Mouse (Mus musculus) heart, embryonic 14.5 days (tissue): Measurements from ENCODE around the gene Scrn3. TPM values are rescaled to one million over a fixed set of nuclear protein-coding genes. Genes with fewer than 3 reads are reported as not detected.

Source experiments
- ATAC-seq: fragments of 200-750 bp; cut with Nextera tagmentation; 2 replicates; pipeline ENCODE4 v1.8.0; 2017; ENCODE audit warnings: low read depth, moderate TSS enrichment; ENCODE audit not compliant: insufficient number of reproducible peaks, insufficient read depth, low FRiP score
- H3K27ac ChIP-seq, 2 experiments: fragments of 200-500 bp in 1 of 2; fragments of 300-500 bp in 1 of 2; sonication (generic) in 1 of 2; replicated peaks in 1 of 2; 2 replicates each; pipeline ENCODE4 v1.5.1; 2012 to 2014; ENCODE audit warnings: low read depth in 2 of 2, low read length in 2 of 2, control low read depth in 1 of 2, mild to moderate bottlenecking in 1 of 2, mixed read lengths in 1 of 2; ENCODE audit not compliant: control insufficient read depth in 1 of 2, insufficient read depth in 1 of 2
- H3K27me3 ChIP-seq: fragments of 300-500 bp; sonication (generic); 2 replicates; pipeline ENCODE4 v1.6.1; 2014; ENCODE audit warnings: mild to moderate bottlenecking, low read length, control low read depth; ENCODE audit not compliant: control insufficient read depth, insufficient read depth
- H3K36me3 ChIP-seq: fragments of 300-500 bp; sonication (generic); 2 replicates; pipeline ENCODE4 v1.6.1; 2014; ENCODE audit warnings: mild to moderate bottlenecking, control low read depth, low read length, mixed read lengths; ENCODE audit not compliant: control insufficient read depth, insufficient read depth
- H3K4me1 ChIP-seq, 2 experiments: fragments of 200-500 bp in 1 of 2; fragments of 300-500 bp in 1 of 2; sonication (generic) in 1 of 2; 2 replicates each; pipeline ENCODE4 v1.6.1; 2012 to 2014; ENCODE audit warnings: low read length in 2 of 2, control low read depth in 1 of 2, mixed read lengths in 1 of 2; ENCODE audit not compliant: control insufficient read depth in 2 of 2, insufficient read depth in 2 of 2
- H3K4me2 ChIP-seq: fragments of 300-500 bp; sonication (generic); 2 replicates; pipeline ENCODE4 v1.6.1; 2014; ENCODE audit warnings: mild to moderate bottlenecking, low read length
- H3K4me3 ChIP-seq, 2 experiments: fragments of 200-500 bp in 1 of 2; fragments of 300-500 bp in 1 of 2; sonication (generic) in 1 of 2; 2 replicates each; pipeline ENCODE4 v1.5.1; 2012 to 2014; ENCODE audit warnings: low read length in 2 of 2, mild to moderate bottlenecking in 2 of 2, control low read depth in 1 of 2, low read depth in 1 of 2, moderate library complexity in 1 of 2; ENCODE audit not compliant: control insufficient read depth in 1 of 2, insufficient read depth in 1 of 2
- H3K9ac ChIP-seq: fragments of 300-500 bp; sonication (generic); 2 replicates; pipeline ENCODE4 v1.6.1; 2014; ENCODE audit warnings: mild to moderate bottlenecking, low read length
- H3K9me3 ChIP-seq: fragments of 300-500 bp; sonication (generic); 2 replicates; pipeline ENCODE4 v1.6.1; 2016; ENCODE audit warnings: low read length, control low read depth; ENCODE audit not compliant: control insufficient read depth
- WGBS: fragments of 180-500 bp; shearing (Covaris S2); extraction: QIAGEN DNeasy Blood & Tissue Kit; methylation state at CpG from one replicate; pipeline ENCODE4 v1.1.7; 2014; 5-methylcytosine and 5-hydroxymethylcytosine counted together
- polyA plus RNA-seq: library from polyadenylated mRNA; unstranded; fragments of >200 nt; fragmentation: Nextera tagmentation; extraction: Ambion mirVana; gene quantifications from 2 replicates; pipeline ENCODE4 v1.2.1, GENCODE M21; 2014

Gene Scrn3
- polyA plus RNA-seq, 1 experiment from 2014 or later, result 13.7 TPM

DNA sequence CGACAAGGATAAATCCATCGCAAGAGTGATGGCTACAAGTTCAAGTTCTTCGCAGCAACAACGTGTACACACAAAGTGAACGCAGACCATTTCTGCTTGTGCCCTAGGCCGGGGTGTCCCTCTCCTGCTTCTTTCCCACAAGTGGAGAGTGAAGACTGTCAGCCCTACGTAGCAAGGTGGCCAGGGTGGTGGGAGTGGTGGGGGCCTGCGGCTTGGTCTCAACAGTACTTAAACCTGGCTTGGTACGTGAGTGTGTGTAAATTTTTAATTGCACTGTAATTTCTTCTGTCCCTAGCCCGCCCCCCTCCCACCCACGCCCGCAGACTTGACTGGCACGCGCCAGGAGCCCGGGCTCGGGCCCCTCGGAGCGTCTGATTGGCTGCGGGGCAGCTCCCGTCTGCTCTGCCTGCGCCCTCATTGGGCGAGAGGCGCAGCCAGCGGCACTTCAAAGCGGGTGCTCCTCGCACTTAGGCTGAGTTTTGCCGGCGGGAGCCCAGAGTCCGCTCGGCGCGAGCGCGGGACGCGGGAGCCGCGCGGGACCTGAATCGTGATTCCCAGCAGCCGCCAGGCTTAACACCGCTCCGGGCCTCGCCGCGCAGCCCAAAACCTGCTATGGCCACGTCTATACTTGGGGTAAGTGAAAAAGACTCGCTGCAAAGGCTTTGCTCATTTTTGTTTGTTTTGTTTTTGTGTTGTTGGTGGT is 40.8 kb upstream of the Scrn3 start, which contains the start of gene Sp9:
Sp9 (plus strand) TSS at position 467 of the 703 bp plus-strand sequence.
- Histone ChIP-seq H3K9ac (no peak within 1 kb of the TSS), H3K9me3 (no peaks in the 10 kb centered on the region), H3K4me1 (peaks cover 8 to 41% of the 10 kb centered on the region in 2 experiments; a peak in 3 of 4 replicates), H3K4me2 (peak within 1 kb of the TSS; percentile 79), H3K27me3 (peaks cover 68% of the 10 kb centered on the region), H3K36me3 (no peaks in the 10 kb centered on the region), H3K27ac (no peak within 1 kb of the TSS), H3K4me3 (peak within 1 kb of the TSS; percentile 39 to 48)
- WGBS, result under 1% methylated on average over 48 of the region's 48 CpGs
- ATAC-seq, result peak; percentile 46

GRCm38 (mm10) chr2:73272351-73273248 is 39.8 kb upstream of the Scrn3 start:
- no peak overlapping the region for H3K27ac ChIP-seq
- H3K27me3 ChIP-seq, result peaks cover 67% of the 10 kb centered on the region
- H3K4me3 ChIP-seq, result peak overlapping the region; percentile 39 to 48
- no peaks in the 10 kb centered on the region for H3K36me3 ChIP-seq
- no peaks in the 10 kb centered on the region for H3K9me3 ChIP-seq
- H3K9ac ChIP-seq, result no peak overlapping the region
- peak overlapping the region; percentile 79 for H3K4me2 ChIP-seq
- H3K4me1 ChIP-seq, result peaks cover 8 to 43% of the 10 kb centered on the region in 2 experiments; a peak in 3 of 4 replicates
- ATAC-seq, result no peak
- 1% methylated on average over 51 of the region's 55 CpGs for WGBS

DNA sequence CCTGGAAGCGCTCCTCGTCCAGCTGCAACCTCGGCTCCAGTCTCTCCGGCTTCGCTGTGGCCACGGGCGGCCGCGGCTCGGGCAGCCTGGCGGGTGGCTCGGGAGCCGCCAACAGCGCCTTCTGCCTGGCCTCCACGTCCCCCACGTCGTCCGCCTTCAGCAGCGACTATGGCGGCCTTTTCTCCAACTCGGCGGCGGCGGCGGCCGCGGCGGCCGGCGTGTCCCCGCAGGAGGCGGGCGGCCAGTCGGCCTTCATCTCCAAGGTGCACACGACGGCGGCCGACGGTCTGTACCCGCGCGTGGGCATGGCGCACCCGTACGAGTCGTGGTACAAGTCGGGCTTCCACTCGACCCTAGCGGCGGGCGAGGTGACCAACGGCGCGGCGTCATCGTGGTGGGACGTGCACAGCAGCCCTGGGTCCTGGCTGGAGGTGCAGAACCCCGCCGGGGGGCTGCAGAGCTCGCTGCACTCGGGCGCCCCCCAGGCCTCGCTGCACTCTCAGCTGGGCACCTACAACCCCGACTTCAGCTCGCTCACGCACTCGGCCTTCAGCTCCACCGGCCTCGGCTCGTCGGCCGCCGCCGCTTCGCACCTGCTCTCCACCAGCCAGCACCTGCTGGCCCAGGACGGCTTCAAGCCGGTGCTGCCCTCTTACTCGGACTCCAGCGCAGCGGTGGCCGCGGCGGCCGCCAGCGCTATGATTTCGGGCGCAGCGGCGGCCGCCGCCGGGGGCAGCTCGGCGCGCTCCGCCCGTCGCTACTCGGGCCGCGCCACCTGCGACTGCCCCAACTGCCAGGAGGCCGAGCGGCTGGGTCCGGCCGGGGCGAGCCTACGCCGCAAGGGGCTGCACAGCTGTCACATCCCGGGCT is 38.9 kb upstream of the Scrn3 start:
- Histone ChIP-seq H3K4me1 (peaks cover 8 to 43% of the 10 kb centered on the region in 2 experiments; a peak in 3 of 4 replicates), H3K27ac (no peak overlapping the region)
- 0 out of 2 replicates have a peak, but pooled peaks have one; percentile 24 for ATAC-seq

GRCm38 (mm10) chr2:73274119-73274920 is 38.1 kb upstream of the Scrn3 start:
- Histone ChIP-seq H3K9me3 (no peaks in the 10 kb centered on the region), H3K4me1 (peaks cover 8 to 51% of the 10 kb centered on the region in 2 experiments; a peak in 3 of 4 replicates), H3K27ac (no peak overlapping the region), H3K4me2 (peak overlapping the region; percentile 79), H3K9ac (0 out of 2 replicates have a peak overlapping the region, but pooled peaks have one; percentile 12), H3K36me3 (no peaks in the 10 kb centered on the region), H3K4me3 (peak overlapping the region; percentile 39 to 48), H3K27me3 (peaks cover 68% of the 10 kb centered on the region)
- no peak for ATAC-seq
- WGBS, result under 1% methylated on average over 88 of the region's 88 CpGs

More for the DNA sequence above, 38.9 kb upstream of the Scrn3 start:
- peak overlapping the region; percentile 79 for H3K4me2 ChIP-seq
- no peaks in the 10 kb centered on the region for H3K36me3 ChIP-seq
- no peak overlapping the region for H3K9ac ChIP-seq
- WGBS, result under 1% methylated on average over 99 of the region's 110 CpGs
- H3K9me3 ChIP-seq, result no peaks in the 10 kb centered on the region
- peaks cover 65% of the 10 kb centered on the region for H3K27me3 ChIP-seq
- H3K4me3 ChIP-seq, result peak overlapping the region; percentile 39 to 48

GRCm38 (mm10) chr2:73275261-73276040 is 37.0 kb upstream of the Scrn3 start:
- H3K27ac ChIP-seq, result no peak overlapping the region
- H3K4me1 ChIP-seq, result peaks cover 9 to 58% of the 10 kb centered on the region in 2 experiments; a peak in 3 of 4 replicates
- no peak overlapping the region for H3K9ac ChIP-seq
- no peaks in the 10 kb centered on the region for H3K36me3 ChIP-seq
- peaks cover 65% of the 10 kb centered on the region for H3K27me3 ChIP-seq
- ATAC-seq, result no peak
- WGBS, result 12% methylated on average over 8 of the region's 8 CpGs
- H3K9me3 ChIP-seq, result no peaks in the 10 kb centered on the region
- H3K4me2 ChIP-seq, result no peak overlapping the region
- H3K4me3 ChIP-seq, result no peak overlapping the region

- H3K9me3 ChIP-seq, result no peaks in the 10 kb centered on the region
- WGBS, result under 1% methylated on average over 6 of the region's 6 CpGs
- H3K27ac ChIP-seq, result no peak overlapping the region
- H3K4me1 ChIP-seq, result peaks cover 13 to 56% of the 10 kb centered on the region in 2 experiments
- ATAC-seq, result no peak
- H3K4me2 ChIP-seq, result no peak overlapping the region
- no peak overlapping the region for H3K4me3 ChIP-seq
- H3K9ac ChIP-seq, result no peak overlapping the region
- no peaks in the 10 kb centered on the region for H3K36me3 ChIP-seq
- peaks cover 65% of the 10 kb centered on the region for H3K27me3 ChIP-seq
Observed at GRCm38 (mm10) chr2:73276141-73276571, 36.2 kb upstream of the Scrn3 start.
